Mouse (Mus musculus) thymus, postnatal 36 days (tissue): ENCODE data around the gene Dcaf10.
A peak's percentile ranks its signal among the peaks of the same experiment; 100 is the strongest.
"Not testable (repeated sequence)": the region's sequence is repeated elsewhere in the genome, so short reads cannot be mapped to it uniquely, and the experiment has no call there.

Experiments
- DNase-seq, 2 experiments: peaks; one replicate each; pipeline ENCODE4 v3.0.0; 2022; ENCODE audit warnings: mixed read lengths in 2 of 2

Dcaf10 gene

DNA sequence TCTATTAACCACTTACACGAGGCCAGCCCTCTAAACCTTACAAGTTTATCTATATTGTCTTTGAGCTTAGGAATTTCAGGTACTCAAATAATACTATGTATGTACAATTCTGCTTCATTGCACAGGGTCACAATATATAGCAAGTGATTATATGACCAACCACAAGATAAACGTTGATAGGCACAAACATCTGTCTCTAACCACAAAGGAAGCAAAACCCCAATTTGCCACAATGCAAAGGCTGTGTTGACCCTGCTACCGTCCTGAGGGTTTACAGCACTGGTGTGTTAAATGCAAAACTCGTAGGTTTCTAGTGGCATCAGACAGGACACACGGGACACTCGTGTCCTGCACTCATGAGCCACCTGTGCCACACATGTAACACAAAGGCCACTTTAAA, 54.3 kb downstream of the Dcaf10 start:
- DNase-seq: not testable (repeated sequence)

DNA sequence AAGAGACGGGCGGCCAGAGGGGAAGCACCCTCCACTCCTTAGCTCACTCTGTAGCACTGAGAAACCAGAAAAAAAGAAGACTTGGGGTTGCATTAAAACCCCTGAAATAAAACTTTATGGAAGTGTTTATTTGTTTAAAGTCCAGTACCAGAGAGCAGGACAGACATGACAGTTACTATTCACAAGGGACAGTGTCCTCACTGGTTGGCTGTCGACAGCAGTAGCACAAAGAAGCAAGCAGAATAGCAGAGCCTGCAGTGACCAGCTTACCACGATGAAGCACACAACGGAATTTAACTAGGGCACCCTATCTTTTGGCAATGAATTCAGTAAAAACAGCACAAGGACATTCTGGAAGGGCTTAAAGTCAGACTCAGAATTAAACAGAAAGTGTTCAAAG, 56.4 kb downstream of the Dcaf10 start:
- DNase-seq: not testable (repeated sequence)

GRCm38 (mm10) chr4:45399421-45400210, 57.7 kb downstream of the Dcaf10 start:
- DNase-seq: no peak

DNA sequence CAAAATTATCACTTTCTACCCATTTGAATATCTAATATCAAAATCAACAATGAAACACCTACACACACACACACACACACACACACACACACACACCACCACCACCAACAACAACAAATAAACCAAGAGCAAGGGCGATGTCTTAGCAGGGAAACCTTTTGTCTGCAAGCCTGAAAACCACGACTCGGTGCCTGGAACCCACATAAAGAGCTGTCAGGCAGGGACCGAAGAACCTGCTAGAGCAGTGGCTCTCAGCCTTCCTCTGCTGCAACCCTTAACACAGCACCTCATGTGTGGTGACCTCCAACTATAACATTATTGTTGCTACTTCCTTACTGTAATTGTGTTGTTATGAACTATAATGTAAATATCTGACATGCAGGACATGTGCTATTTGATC, 60.4 kb downstream of the Dcaf10 start:
- no peak for DNase-seq

DNA sequence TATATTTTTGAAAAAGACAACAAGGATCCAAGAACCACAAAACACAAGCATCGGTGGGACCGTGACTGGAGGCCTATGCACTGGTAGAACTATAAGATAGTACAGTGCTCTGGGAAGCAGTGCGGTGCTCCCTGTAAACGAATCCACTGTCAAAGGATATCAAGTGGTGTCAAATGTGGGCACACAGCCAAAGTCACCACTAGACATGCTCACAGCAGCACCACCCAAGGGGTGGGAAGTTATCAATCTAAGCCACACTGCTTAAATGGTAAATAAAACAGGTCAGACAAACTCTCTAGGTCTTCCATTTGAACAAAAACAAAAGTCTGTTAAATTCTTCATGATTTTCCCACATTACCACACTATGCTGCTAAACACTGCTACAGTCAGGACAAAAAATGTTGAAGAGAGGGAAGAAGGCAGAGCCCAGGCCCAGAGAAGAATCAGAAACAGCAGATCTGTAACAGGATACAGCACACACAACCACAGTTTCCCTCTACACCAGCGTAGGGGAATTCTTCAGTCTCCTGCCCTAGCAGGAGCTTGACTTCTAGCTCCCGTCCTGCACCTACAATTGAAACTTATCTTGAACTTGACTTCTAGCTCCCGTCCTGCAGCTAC, 61.1 kb downstream of the Dcaf10 start:
- DNase-seq: no peak

- no peak for DNase-seq
These were observed 61.6 kb downstream of the Dcaf10 start for GRCm38 (mm10) chr4:45403499-45403878.

GRCm38 (mm10) chr4:45404086-45404485, 62.2 kb downstream of the Dcaf10 start:
- DNase-seq: no peak

GRCm38 (mm10) chr4:45405315-45405714, 63.4 kb downstream of the Dcaf10 start:
- DNase-seq: no peak

GRCm38 (mm10) chr4:45406397-45406796, 64.5 kb downstream of the Dcaf10 start:
- no peak for DNase-seq

DNA sequence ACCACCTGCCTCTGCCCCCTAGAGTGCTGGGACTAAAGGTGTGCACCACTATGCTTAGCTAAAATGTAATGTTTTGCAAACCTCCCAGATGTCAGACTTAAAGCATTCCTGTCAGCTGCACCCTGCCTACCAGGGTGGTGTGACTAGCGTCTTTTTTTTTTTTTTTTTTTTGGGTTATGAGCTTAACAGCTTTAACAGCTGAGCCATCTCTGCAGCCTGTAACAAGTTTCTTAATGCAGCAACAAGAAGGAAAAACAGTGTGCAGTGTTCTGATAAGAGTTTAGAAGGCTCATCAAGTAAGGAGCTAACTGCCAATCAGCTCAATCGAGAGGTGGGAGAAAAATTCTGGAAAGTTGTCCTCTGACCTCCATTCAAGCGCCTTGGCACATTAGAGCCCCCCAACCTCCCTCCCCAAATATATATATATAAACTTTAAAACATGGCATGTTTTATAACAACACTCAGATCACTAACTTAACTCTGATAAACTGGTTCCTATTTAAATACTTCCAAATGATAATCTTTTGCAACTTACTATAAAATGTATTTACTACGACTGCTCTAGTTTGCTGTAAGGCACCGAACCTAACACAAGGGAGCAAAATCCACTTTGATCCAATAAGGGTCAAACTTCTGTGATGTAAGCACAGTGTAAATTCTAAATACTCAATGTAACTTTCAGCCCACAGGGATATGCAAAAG, 65.3 kb downstream of the Dcaf10 start:
- DNase-seq: no peak

DNA sequence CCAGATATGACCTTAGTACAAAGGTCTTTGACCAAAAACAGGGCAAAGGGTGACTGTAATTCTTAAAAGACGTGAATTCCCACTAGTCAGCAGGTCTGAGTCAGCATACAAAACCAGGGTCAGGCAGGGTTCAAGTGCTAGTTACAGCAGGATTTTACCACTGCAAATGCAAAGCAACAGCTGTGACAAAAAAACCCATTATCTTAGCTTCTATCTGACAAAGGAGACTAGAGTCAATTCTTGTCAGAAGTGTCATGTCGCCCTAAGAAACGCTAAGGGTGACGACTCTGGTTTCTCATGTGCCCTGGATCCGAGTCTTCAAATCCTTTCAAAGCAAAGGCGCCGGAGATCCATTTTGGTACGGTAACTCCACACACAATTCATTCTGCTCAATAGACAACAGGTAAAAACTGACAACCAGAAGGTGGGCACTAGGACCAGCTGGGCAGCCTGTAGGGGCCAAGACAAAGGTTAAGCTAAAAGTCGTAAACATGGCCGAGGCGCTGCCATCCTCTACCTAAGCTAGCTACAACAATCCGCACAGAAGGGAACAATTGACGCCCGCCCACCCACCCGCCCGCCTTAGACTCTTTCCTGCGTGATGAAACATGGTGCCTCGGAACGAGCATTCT, 65.9 kb downstream of the Dcaf10 start:
- no peak for DNase-seq

- DNase-seq: peak; percentile 84 to 87
These were observed 66.7 kb downstream of the Dcaf10 start, which contains the start of gene Slc25a51 for GRCm38 (mm10) chr4:45408427-45409132. Slc25a51 (minus strand) TSS chr4:45408766.

GRCm38 (mm10) chr4:45409270-45409669, 67.4 kb downstream of the Dcaf10 start:
- peak; percentile 83 to 84 for DNase-seq

DNA sequence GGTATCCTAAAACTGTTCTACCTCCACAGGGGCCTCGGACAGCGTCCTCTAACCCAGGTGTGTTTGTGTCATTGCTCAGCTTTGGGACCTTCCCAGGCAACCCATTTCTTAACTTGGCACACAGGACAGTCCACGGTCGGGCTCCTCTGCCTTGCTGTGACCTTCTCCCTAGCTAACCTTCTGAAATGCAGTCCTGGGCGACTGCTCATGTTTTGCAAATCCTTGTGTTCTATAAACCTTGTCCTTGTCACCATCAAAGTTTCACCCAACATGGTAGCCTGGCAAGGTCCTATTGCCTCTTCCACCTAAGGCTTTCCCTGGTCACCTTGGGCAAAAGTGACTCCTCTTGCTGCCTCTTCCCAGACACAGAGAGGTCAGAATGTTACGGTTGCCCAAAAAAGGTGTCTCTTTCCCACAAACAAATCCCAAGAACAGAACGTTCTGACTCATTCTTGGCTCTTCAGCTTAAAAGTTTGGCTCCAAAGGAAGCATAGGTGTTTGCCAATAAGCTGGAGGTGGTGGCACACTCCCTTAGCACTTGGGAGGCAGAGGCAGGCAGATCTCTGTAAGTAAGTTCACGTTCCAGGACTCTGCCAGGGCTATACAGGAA, 69.4 kb downstream of the Dcaf10 start:
- no peak for DNase-seq

DNA sequence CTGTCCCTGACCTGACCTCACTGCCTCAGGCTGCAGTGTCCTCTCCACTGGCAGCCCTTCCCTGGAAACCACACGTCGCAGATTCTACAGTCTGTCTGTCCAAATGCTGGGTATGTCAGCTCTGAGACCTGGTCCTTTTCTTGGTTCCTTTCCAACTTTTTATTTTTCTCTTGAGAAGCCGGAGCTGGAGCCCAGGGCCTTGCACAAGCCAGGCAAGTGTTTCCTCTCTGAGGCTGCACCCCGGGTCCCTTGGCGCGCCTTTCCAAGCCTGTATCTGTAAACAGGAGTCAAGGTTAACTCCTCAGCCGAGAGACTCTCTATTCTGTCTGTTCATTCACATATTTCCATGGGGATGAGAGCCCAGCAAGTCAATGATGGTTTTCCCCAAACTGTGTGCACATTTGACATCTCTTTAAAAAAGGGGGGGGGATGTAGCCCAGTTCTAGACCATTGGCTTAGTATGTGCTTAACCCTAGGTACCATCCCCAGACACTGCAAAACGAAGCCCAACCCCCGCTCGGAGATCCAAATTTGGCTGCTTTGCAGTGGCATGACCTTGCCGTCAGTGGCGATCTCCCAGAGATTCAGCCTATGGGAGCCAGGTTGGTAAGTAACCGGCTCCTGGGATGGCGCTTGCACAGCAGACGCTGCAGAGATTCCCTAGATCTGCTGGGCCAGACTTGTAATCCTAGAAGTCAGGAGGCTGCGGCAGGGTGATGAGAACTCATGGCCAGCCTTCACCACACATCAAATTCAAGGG, 70.7 kb downstream of the Dcaf10 start:
- DNase-seq: no peak

- no peak for DNase-seq
These were observed 71.9 kb downstream of the Dcaf10 start for GRCm38 (mm10) chr4:45413674-45414338.

DNA sequence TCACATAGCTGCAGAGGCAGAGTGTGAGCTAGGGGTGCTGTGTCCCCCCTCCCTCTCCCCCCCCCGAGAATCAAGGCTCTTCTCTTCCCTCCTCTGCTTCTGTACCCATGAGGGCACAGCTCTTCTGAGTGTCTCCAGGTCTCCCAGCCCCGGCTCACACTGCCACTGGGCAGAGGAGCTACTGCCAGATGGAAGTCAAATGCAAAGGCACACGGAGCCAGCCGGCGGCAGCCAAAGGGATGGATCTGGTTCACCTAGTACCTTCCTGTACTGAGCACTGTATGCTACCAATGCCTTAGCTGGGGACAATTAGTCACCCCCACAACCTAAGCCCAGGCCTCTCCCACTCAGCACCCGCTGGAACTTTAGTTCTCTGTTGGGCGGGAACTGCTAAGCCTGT, 74.4 kb downstream of the Dcaf10 start:
- DNase-seq: no peak

- peak; percentile 62 to 67 for DNase-seq
These were observed 76.5 kb downstream of the Dcaf10 start for GRCm38 (mm10) chr4:45418229-45418950.

DNA sequence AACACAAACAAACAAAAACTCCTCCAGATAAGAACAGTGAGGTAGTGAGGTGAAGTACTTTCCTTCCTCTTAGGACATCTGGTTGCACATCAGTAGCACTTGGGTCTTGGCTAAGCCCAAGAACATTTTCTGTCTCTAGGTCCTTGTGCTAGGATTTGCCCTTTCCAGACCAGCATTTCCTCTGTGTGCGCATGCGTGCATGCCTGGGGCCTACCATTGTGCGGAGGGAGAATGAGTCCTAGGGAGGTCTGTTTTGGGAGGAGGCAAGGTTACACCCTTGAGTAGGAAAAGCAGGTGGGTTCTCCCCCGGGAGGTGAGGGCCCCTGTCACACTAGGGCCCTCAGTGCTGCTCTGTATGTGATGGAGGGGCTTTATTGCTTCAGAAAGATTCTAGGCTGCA, 77.2 kb downstream of the Dcaf10 start:
- no peak for DNase-seq

DNA sequence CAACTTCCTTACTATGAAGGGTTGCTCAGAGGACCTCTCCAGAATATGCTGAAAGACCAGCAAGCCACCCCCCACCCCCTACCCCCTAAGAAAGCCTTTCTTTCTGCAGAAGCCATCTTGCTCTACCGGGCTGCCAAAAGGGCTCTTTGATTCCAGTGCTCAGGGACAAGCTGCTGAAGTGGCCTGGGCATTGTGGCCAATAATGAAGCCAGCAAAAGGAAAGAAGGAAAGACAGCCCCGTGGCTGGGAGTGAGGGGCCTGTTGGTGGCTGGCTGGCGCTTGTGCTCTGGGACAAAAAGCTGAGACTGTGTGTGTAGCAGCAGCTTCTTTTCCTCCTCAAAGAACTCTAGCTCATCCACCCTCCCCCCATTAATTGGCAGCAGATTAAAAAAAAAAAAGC, 78.8 kb downstream of the Dcaf10 start:
- no peak for DNase-seq
